ENCODE assay signal across 12 mouse cellular contexts in the genomic region with DNA sequence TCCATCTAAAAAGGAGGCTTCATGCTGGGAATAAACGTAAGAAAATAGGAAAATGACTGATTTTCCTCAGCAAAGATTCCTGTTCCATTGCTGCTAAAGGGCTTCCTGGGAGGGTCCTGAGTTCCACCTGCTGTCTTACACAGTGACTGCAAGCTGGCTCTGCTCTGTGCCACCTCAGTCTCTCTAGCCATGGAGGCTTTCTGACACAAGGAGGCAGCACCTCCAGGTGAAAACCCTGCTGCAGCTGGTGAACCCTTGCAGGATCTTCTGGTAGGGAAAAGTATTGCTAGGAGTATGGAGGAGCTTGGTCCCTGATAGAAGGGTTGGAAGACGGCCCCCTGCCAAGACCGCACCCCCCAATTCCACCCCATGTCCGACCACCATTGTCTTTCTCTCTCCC. TPM values are rescaled to one million over a fixed set of nuclear protein-coding genes. Genes with fewer than 3 reads are reported as not detected.
A peak's percentile ranks its signal among the peaks of the same experiment; 100 is the strongest.
DNase-seq lines count a peak whose midpoint lies in the region; ATAC-seq and TF ChIP-seq lines count a peak whose summit lies in the region.
"Had no signal": no experiment of that assay in that cellular context is flagged by ENCODE, and none has a peak within 500 bp of the region (broad histone marks: within the 10 kb centered on the region; RNA-seq: fewer than 3 reads in every experiment).

No protein-coding gene starts in this region.

- H3K4me3 ChIP-seq in lung, embryonic 16.5 days (ENCODE audit: low read length), result no peak overlapping the region
- H3K4me3 ChIP-seq in cortical plate, adult 2 months (ENCODE audit: insufficient read depth, low read length), result no peak overlapping the region
- no peak overlapping the region for H3K4me3 ChIP-seq in stomach, embryonic 14.5 days (ENCODE audit: low read depth, low read length)
- H3K4me3 ChIP-seq: hindbrain, embryonic 12.5 days; midbrain, embryonic 12.5 days had no signal

- TF ChIP-seq CTCF in cortical plate, adult 2 months (IDR thresholded peaks at IDR 0.05; ENCODE audit: extremely low read depth, insufficient read depth, low read length), result 0 out of 2 replicates have a peak, but pooled peaks have one; percentile 13

- no peaks in the 10 kb centered on the region for H3K36me3 ChIP-seq in lung, embryonic 16.5 days (ENCODE audit: control insufficient read depth, insufficient read depth, low read length)
- H3K36me3 ChIP-seq in stomach, embryonic 14.5 days (ENCODE audit: control insufficient read depth, insufficient read depth, low read length), result no peaks in the 10 kb centered on the region
- H3K36me3 ChIP-seq: hindbrain, embryonic 12.5 days; midbrain, embryonic 12.5 days had no signal

- no peaks in the 10 kb centered on the region for H3K27me3 ChIP-seq in lung, embryonic 16.5 days (ENCODE audit: control insufficient read depth, insufficient read depth, low read depth, low read length)
- H3K27me3 ChIP-seq in stomach, embryonic 14.5 days (ENCODE audit: control insufficient read depth, insufficient read depth, low read length), result no peaks in the 10 kb centered on the region
- H3K27me3 ChIP-seq: hindbrain, embryonic 12.5 days; midbrain, embryonic 12.5 days had no signal

- no peak for TF ChIP-seq POLR2A in cortical plate, adult 2 months (IDR thresholded peaks at IDR 0.05; ENCODE audit: extremely low read depth, insufficient read depth, low read length)

- peak; percentile 14 for DNase-seq in CD4-positive, CD25-positive, alpha-beta regulatory T cell, adult 2 months (ENCODE audit: low read depth, low spot score)
- DNase-seq in lung, postnatal 14 days, result no peak
- no peak for DNase-seq in urinary bladder, postnatal 36 days (ENCODE audit: low spot score in 2 of 2)
- no peak for DNase-seq in adipocyte (ENCODE audit: low spot score)
- DNase-seq: adrenal gland, adult 2 months; cerebellum, adult 18-20 months had no signal

- H3K9me3 ChIP-seq in lung, embryonic 16.5 days (ENCODE audit: control insufficient read depth, low read length), result no peaks in the 10 kb centered on the region
- H3K9me3 ChIP-seq in stomach, embryonic 14.5 days (ENCODE audit: control insufficient read depth, low read depth, low read length), result no peaks in the 10 kb centered on the region
- H3K9me3 ChIP-seq: hindbrain, embryonic 12.5 days had no signal

- no peak overlapping the region for H3K4me2 ChIP-seq in lung, embryonic 16.5 days (ENCODE audit: low read depth, low read length)
- no peak overlapping the region for H3K4me2 ChIP-seq in stomach, embryonic 14.5 days (replicated peaks; ENCODE audit: low read depth, low read length)
- H3K4me2 ChIP-seq: hindbrain, embryonic 12.5 days; midbrain, embryonic 12.5 days had no signal

- H3K27ac ChIP-seq in lung, embryonic 16.5 days (ENCODE audit: low read length), result no peak overlapping the region
- no peak overlapping the region for H3K27ac ChIP-seq in cortical plate, adult 2 months (ENCODE audit: insufficient read depth, low read length)
- no peak overlapping the region for H3K27ac ChIP-seq in stomach, embryonic 14.5 days (ENCODE audit: low read length)
- H3K27ac ChIP-seq: hindbrain, embryonic 12.5 days; midbrain, embryonic 12.5 days had no signal

- no peaks in the 10 kb centered on the region for H3K4me1 ChIP-seq in lung, embryonic 16.5 days (replicated peaks; ENCODE audit: control insufficient read depth, insufficient read depth, low read length)
- no peaks in the 10 kb centered on the region for H3K4me1 ChIP-seq in cortical plate, adult 2 months (ENCODE audit: control insufficient read depth, insufficient read depth, low read length)
- H3K4me1 ChIP-seq in stomach, embryonic 14.5 days (ENCODE audit: control insufficient read depth, insufficient read depth, low read length), result no peaks in the 10 kb centered on the region

- 39% methylated on average over 4 of the region's 4 CpGs for WGBS in lung, embryonic 16.5 days
- 33% methylated on average over 4 of the region's 4 CpGs for WGBS in stomach, embryonic 14.5 days

- H3K9ac ChIP-seq in lung, embryonic 16.5 days (ENCODE audit: low read length), result no peak overlapping the region
- no peak overlapping the region for H3K9ac ChIP-seq in stomach, embryonic 14.5 days (replicated peaks; ENCODE audit: low read depth, low read length)
- H3K9ac ChIP-seq: hindbrain, embryonic 12.5 days; midbrain, embryonic 12.5 days had no signal

- ATAC-seq in CD4-positive, CD25-positive, alpha-beta regulatory T cell, adult 4 months, result no peak
- peak; percentile 49; the same call in 1 of the 2 replicates for ATAC-seq in lung, embryonic 16.5 days (ENCODE audit: low read depth)
- 0 out of 2 replicates have a peak, but pooled peaks have one; percentile 46 for ATAC-seq in stomach, embryonic 14.5 days (ENCODE audit: insufficient number of reproducible peaks, insufficient read depth, low FRiP score, low read depth)

RNA-seq across cellular contexts. Expression of a gene that starts 13.7 kb away (rescaled TPM):
- polyA plus RNA-seq in CD4-positive, CD25-positive, alpha-beta regulatory T cell, adult 4 months (2017; shearing (Covaris generic)), result under 1 TPM; 0.43 to 0.71 TPM
- polyA plus RNA-seq in lung, embryonic 16.5 days (2015; fragmentation: Nextera tagmentation; extraction: Ambion mirVana), result 0.11 TPM in 1 of 2 replicates, not detected in the other
- not detected in 2 replicates for polyA plus RNA-seq in cortical plate, adult 2 months (2012; rRNA removed)
- polyA plus RNA-seq in stomach, embryonic 14.5 days (2014; fragmentation: Nextera tagmentation; extraction: Ambion mirVana), result 0.22 TPM in 1 of 2 replicates, not detected in the other
- polyA plus RNA-seq: adrenal gland, adult 2 months; hindbrain, embryonic 12.5 days; midbrain, embryonic 12.5 days had no signal

RNA-seq across cellular contexts. Expression of a gene that starts 39.5 kb away (rescaled TPM):
- polyA plus RNA-seq in CD4-positive, CD25-positive, alpha-beta regulatory T cell, adult 4 months (2017; shearing (Covaris generic)), result under 1 TPM in 1 of 2 experiments, not detected in 1; 0.98 TPM
- polyA plus RNA-seq in lung, embryonic 16.5 days (2015; fragmentation: Nextera tagmentation; extraction: Ambion mirVana), result 0.06 and 0.14 TPM in 2 replicates
- 0.08 TPM in 1 of 2 replicates, not detected in the other for polyA plus RNA-seq in cortical plate, adult 2 months (2012; rRNA removed)
- not detected in 2 replicates for polyA plus RNA-seq in stomach, embryonic 14.5 days (2014; fragmentation: Nextera tagmentation; extraction: Ambion mirVana)
- polyA plus RNA-seq: hindbrain, embryonic 12.5 days; midbrain, embryonic 12.5 days had no signal

RNA-seq across cellular contexts. Expression of a gene that starts 55.2 kb away (rescaled TPM):
- under 1 TPM in 1 of 2 experiments, not detected in 1; 0.15 TPM for polyA plus RNA-seq in CD4-positive, CD25-positive, alpha-beta regulatory T cell, adult 4 months (2017; shearing (Covaris generic))
- polyA plus RNA-seq in lung, embryonic 16.5 days (2015; fragmentation: Nextera tagmentation; extraction: Ambion mirVana), result 21.0 and 21.2 TPM in 2 replicates
- 1.8 and 2.4 TPM in 2 replicates for polyA plus RNA-seq in cortical plate, adult 2 months (2012; rRNA removed)
- 28.6 and 28.7 TPM in 2 replicates for polyA plus RNA-seq in stomach, embryonic 14.5 days (2014; fragmentation: Nextera tagmentation; extraction: Ambion mirVana)

RNA-seq across cellular contexts. Expression of a gene that starts 57.9 kb away (rescaled TPM):
- polyA plus RNA-seq in CD4-positive, CD25-positive, alpha-beta regulatory T cell, adult 4 months (2017; shearing (Covaris generic)), result 1 to 10 TPM; 2.2 to 5.2 TPM
- 10.7 and 11.5 TPM in 2 replicates for polyA plus RNA-seq in lung, embryonic 16.5 days (2015; fragmentation: Nextera tagmentation; extraction: Ambion mirVana)
- 39.7 and 44.5 TPM in 2 replicates for polyA plus RNA-seq in cortical plate, adult 2 months (2012; rRNA removed)
- polyA plus RNA-seq in stomach, embryonic 14.5 days (2014; fragmentation: Nextera tagmentation; extraction: Ambion mirVana), result 11.1 and 11.2 TPM in 2 replicates
